Mouse (Mus musculus) forebrain, embryonic 10.5 days (tissue): ENCODE data around the gene Galr3. TPM values are rescaled to one million over a fixed set of nuclear protein-coding genes. Genes with fewer than 3 reads are reported as not detected.
A peak's percentile ranks its signal among the peaks of the same experiment; 100 is the strongest.
"Not testable (repeated sequence)": the region's sequence is repeated elsewhere in the genome, so short reads cannot be mapped to it uniquely, and the experiment has no call there.

Source experiments
- DNase-seq: peaks from one replicate; pipeline ENCODE4 v3.0.0-alpha.2; 2017; ENCODE audit warnings: low spot score; ENCODE audit errors: extremely low spot score
- H3K27ac ChIP-seq: fragments of 300-500 bp; sonication (generic); 2 replicates; pipeline ENCODE4 v1.5.1; 2016; ENCODE audit warnings: mild to moderate bottlenecking
- H3K27me3 ChIP-seq: fragments of 300-500 bp; sonication (generic); 2 replicates; pipeline ENCODE4 v1.6.1; 2016; ENCODE audit warnings: mild to moderate bottlenecking; ENCODE audit not compliant: poor library complexity, severe bottlenecking
- H3K36me3 ChIP-seq: fragments of 300-500 bp; sonication (generic); replicated peaks from 2 replicates; pipeline ENCODE4 v1.6.1; 2016; ENCODE audit warnings: mild to moderate bottlenecking, moderate library complexity
- H3K4me1 ChIP-seq: fragments of 300-500 bp; sonication (generic); 2 replicates; pipeline ENCODE4 v1.6.1; 2016
- H3K4me3 ChIP-seq: fragments of 300-500 bp; sonication (generic); 2 replicates; pipeline ENCODE4 v1.5.1; 2016; ENCODE audit warnings: mild to moderate bottlenecking, moderate library complexity
- H3K9me3 ChIP-seq: fragments of 300-500 bp; sonication (generic); 2 replicates; pipeline ENCODE4 v1.6.1; 2016; ENCODE audit warnings: mild to moderate bottlenecking, moderate library complexity
- WGBS: fragments of 180-500 bp; shearing (Covaris S2); methylation state at CpG from one replicate; pipeline ENCODE4 v1.1.7; 2016; 5-methylcytosine and 5-hydroxymethylcytosine counted together
- polyA plus RNA-seq: library from polyadenylated mRNA; unstranded; fragments of >200 nt; fragmentation: Nextera tagmentation; extraction: Ambion mirVana; gene quantifications from 2 replicates; pipeline ENCODE4 v1.2.1, GENCODE M21; 2016

Galr3 gene
- polyA plus RNA-seq, 1 experiment from 2014 or later: not detected

GRCm38 (mm10) chr15:79007836-79008235, 33.8 kb upstream of the Galr3 start:
- H3K4me1 ChIP-seq: peaks cover 13% of the 10 kb centered on the region
- H3K27ac ChIP-seq, H3K4me3 ChIP-seq, DNase-seq, H3K9me3 ChIP-seq, H3K27me3 ChIP-seq: not testable (repeated sequence)
- H3K36me3 ChIP-seq: peaks cover 49% of the 10 kb centered on the region
- WGBS: 88% methylated on average over 6 of the region's 6 CpGs

GRCm38 (mm10) chr15:79009734-79010133, 32.0 kb upstream of the Galr3 start:
- Histone ChIP-seq H3K27me3 (no peaks in the 10 kb centered on the region), H3K27ac (no peak overlapping the region), H3K9me3 (no peaks in the 10 kb centered on the region), H3K4me3 (no peak overlapping the region), H3K4me1 (peaks cover 21% of the 10 kb centered on the region), H3K36me3 (peaks cover 30% of the 10 kb centered on the region)
- no peak for DNase-seq
- WGBS: 80% methylated on average over 5 of the region's 5 CpGs

DNA sequence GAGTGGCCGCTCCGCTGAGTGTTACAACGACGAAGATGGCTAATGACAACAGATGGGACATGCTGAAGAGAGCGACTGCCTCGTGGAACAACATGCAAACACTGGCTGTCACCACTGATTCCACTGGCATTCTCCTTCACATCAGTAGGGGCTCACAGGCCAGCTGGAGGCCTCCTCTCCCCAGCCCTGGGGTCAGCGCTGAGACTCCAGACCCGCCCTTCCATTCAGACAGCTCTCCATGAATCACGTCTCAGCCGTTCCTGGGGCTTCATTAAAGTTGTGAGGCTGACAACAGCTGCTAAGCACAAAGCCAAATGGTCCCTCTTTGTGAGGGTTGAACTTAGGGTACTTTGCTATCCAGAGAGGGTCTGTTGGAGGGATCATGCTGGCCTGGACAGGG, 30.1 kb upstream of the Galr3 start:
- H3K27ac ChIP-seq: peak overlapping the region; percentile 48; the same call in 1 of the 2 replicates
- no peaks in the 10 kb centered on the region for H3K9me3 ChIP-seq
- H3K4me3 ChIP-seq: no peak overlapping the region
- DNase-seq: no peak
- no peaks in the 10 kb centered on the region for H3K27me3 ChIP-seq
- H3K36me3 ChIP-seq: peaks cover 12% of the 10 kb centered on the region
- 68% methylated on average over 10 of the region's 10 CpGs for WGBS
- peaks cover 21% of the 10 kb centered on the region for H3K4me1 ChIP-seq

DNA sequence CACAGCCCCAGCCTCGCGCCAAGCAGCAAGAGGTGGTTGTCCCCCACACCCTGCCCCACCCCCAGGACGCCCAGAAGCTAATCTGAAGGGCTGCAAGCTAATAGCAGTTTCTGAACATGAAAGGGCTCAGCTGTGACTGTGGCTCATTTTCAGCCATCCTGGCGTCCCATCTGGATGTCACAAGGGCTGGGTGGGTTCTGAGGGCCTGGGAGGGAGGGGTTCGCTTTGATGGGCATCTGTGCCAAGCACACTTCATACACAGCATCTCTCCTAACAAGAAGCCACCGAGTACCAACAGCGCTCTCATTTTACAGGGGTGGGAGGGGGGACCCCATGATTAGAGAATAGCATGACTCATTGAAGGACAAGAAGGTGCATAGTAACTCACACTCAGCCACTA, 28.3 kb upstream of the Galr3 start:
- no peak for DNase-seq
- 85% methylated on average over 7 of the region's 7 CpGs for WGBS
- Histone ChIP-seq H3K36me3 (no peaks in the 10 kb centered on the region; the same call in 1 of the 2 replicates), H3K4me3 (no peak overlapping the region), H3K4me1 (peaks cover 25% of the 10 kb centered on the region), H3K27ac (peak overlapping the region; percentile 31; the same call in 1 of the 2 replicates), H3K27me3 (no peaks in the 10 kb centered on the region), H3K9me3 (no peaks in the 10 kb centered on the region)

DNA sequence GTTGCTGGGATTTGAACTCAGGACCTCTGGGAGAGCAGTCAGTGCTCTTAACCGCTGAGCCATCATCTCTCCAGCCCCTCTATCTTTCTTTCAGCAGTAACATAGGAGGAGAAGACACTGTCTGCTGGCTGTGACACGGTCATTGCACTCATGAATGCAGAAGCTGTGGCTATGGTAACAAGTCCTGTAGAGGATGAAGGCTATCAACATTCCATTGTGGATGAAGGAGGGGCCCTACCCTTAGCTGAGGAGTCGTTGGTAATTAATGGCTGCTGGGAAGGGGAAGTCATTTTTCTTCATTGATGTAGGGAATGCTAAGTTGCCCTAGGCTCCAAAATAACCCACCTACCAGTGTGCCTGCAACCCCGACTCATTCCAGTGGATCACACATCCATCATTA, 23.5 kb upstream of the Galr3 start:
- H3K4me1 ChIP-seq: peaks cover 13% of the 10 kb centered on the region
- 0 out of 2 replicates have a peak, but pooled peaks cover 3% of the 10 kb centered on the region for H3K27me3 ChIP-seq
- no peak overlapping the region for H3K4me3 ChIP-seq
- no peaks in the 10 kb centered on the region for H3K9me3 ChIP-seq
- no peaks in the 10 kb centered on the region for H3K36me3 ChIP-seq
- DNase-seq: no peak
- WGBS: 58% methylated on average over 4 of the region's 4 CpGs
- no peak overlapping the region for H3K27ac ChIP-seq

GRCm38 (mm10) chr15:79018886-79019285, 22.8 kb upstream of the Galr3 start:
- no peak for DNase-seq
- WGBS: 68% methylated on average over 3 of the region's 3 CpGs
- H3K4me3 ChIP-seq: no peak overlapping the region

DNA sequence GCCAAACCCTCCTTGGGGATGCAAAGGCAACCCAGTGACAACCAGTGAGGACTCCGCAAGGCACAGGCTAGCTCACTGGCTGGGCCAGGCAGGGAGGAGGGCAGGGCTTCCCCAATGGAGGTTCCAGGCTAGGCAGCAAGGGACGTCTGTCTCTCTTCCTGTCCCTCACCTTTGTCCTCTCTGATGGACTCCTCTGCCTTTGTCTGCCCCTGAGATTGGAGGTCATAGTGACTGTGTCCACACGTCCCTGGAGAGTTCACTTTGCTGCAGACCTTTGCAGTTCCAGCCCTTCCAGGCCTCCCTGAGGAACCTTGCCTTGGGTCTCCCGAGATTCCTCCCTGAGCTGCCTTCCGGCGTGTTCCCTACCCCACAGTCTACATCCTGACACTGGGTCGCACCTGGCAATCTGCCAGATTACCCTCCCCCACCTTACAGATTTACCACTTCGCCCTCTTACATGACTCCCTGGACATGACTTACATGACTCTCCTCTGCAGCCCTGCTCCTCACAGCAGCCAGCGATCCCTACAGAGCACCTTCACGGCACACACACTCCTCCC, 18.9 kb upstream of the Galr3 start:
- no peak overlapping the region for H3K27ac ChIP-seq
- peaks cover 36% of the 10 kb centered on the region for H3K27me3 ChIP-seq
- H3K9me3 ChIP-seq: no peaks in the 10 kb centered on the region
- DNase-seq: no peak
- H3K4me3 ChIP-seq: no peak overlapping the region
- WGBS: 72% methylated on average over 10 of the region's 10 CpGs
- peaks cover 34% of the 10 kb centered on the region for H3K4me1 ChIP-seq
- H3K36me3 ChIP-seq: no peaks in the 10 kb centered on the region

More at GRCm38 (mm10) chr15:79018886-79019285, 22.8 kb upstream of the Galr3 start:
- Histone ChIP-seq H3K4me1 (peaks cover 7% of the 10 kb centered on the region), H3K27ac (no peak overlapping the region), H3K9me3 (no peaks in the 10 kb centered on the region), H3K27me3 (0 out of 2 replicates have a peak, but pooled peaks cover 3% of the 10 kb centered on the region), H3K36me3 (no peaks in the 10 kb centered on the region)

- no peaks in the 10 kb centered on the region for H3K9me3 ChIP-seq
- 81% methylated on average over 1 of the region's 1 CpGs for WGBS
- H3K4me3 ChIP-seq: no peak overlapping the region
- DNase-seq: no peak
- H3K27ac ChIP-seq: no peak overlapping the region
- peaks cover 36% of the 10 kb centered on the region for H3K4me1 ChIP-seq
- no peaks in the 10 kb centered on the region for H3K36me3 ChIP-seq
- peaks cover 36% of the 10 kb centered on the region for H3K27me3 ChIP-seq
These were observed 18.3 kb upstream of the Galr3 start for GRCm38 (mm10) chr15:79023366-79023765.

DNA sequence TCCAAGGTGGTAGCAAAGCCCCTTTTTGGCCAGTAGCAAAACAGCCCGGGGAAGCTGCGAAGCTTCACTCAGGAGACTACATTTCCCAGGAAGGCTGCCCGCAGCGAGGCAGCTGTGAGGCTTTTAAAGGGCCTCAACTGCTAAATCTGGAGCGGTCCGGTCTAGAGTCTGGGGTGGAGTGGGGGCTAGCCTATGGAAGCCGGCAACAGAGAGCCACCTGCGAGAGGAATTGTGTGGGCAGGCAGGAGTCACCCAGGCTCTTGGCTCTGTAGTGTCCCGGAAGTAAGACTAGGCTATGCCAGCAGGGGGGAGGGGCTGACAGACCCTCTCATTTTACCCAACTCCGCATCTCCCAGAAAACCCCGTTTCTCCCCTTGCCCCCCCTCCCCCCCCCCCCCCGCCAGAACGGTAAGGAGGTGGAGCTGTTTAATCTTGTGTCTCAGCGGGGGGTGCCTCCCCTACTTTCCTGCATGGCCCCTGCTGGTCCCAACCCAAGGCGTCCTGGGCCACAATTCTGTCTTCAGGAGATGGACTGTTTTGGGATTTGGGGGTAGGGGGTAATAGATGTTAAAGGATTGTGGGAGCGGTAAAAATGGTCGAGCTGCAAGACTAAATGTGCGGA, 15.9 kb upstream of the Galr3 start:
- Histone ChIP-seq H3K27ac (peak overlapping the region; percentile 45), H3K36me3 (no peaks in the 10 kb centered on the region), H3K4me1 (peaks cover 55% of the 10 kb centered on the region), H3K27me3 (peaks cover 36% of the 10 kb centered on the region), H3K4me3 (peak overlapping the region; percentile 29), H3K9me3 (no peaks in the 10 kb centered on the region)
- peak; percentile 34 for DNase-seq
- WGBS: 6% methylated on average over 17 of the region's 18 CpGs

DNA sequence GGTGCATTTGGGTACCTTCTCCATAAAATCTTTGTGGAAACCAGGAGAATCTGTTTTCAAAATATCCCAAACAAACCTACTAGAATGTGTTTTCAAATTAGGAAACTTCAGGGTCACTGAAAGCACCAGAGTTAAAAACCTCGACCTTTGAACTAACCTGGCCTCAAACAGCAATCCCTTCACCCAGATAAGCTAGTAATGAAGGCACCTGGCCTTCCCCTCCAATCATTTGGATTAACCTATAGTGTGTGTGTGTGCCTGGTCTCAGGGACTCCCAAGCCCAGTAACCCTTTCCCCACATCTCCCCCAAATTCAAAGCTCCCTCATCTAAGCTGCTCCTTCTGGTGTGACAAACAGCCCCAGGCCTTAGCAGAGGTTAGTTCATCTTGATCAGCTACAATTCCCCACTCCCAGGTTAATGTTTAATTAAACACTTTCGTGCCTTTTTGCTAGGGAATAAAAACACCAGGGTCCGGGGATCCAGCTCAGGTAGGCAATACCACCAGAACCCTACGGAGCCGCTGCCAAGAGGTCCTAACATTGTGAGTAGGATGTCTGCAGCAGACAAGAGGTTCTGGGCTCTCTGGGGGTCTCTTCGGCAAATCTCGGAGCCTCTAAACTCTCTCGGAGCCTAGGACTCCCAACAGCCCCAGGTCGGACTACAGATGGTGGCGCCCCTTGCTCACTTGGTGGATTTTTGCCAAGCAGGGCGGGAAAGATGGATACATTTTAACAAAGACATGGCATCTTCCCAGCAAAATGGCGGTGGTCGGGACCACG, 15.0 kb upstream of the Galr3 start:
- Histone ChIP-seq H3K4me1 (peaks cover 63% of the 10 kb centered on the region), H3K27ac (peak overlapping the region; percentile 99), H3K4me3 (peak overlapping the region; percentile 73), H3K27me3 (peaks cover 36% of the 10 kb centered on the region), H3K36me3 (no peaks in the 10 kb centered on the region), H3K9me3 (no peaks in the 10 kb centered on the region)
- WGBS: 43% methylated on average over 14 of the region's 14 CpGs
- DNase-seq: no peak

GRCm38 (mm10) chr15:79027291-79028205, 14.1 kb upstream of the Galr3 start:
- Histone ChIP-seq H3K36me3 (no peaks in the 10 kb centered on the region), H3K4me3 (peak overlapping the region; percentile 73), H3K9me3 (no peaks in the 10 kb centered on the region), H3K27ac (peak overlapping the region; percentile 99), H3K27me3 (peaks cover 36% of the 10 kb centered on the region), H3K4me1 (peaks cover 69% of the 10 kb centered on the region)
- WGBS: 5% methylated on average over 46 of the region's 46 CpGs
- DNase-seq: peak; percentile 49

GRCm38 (mm10) chr15:79028237-79028738, 13.4 kb upstream of the Galr3 start, which contains the start of gene H1f0:
Gene H1f0, plus strand, starts transcription at chr15:79028450.
- peaks cover 32% of the 10 kb centered on the region for H3K27me3 ChIP-seq
- H3K36me3 ChIP-seq: no peaks in the 10 kb centered on the region
- under 1% methylated on average over 58 of the region's 58 CpGs for whole genome bisulfite sequencing
- DNase-seq: peak; percentile 91
- H3K27ac ChIP-seq: peak within 1 kb of the TSS; percentile 99
- H3K4me3 ChIP-seq: peak within 1 kb of the TSS; percentile 73
- H3K9me3 ChIP-seq: no peaks in the 10 kb centered on the region
- H3K4me1 ChIP-seq: peaks cover 71% of the 10 kb centered on the region
